ENCODE assay signal across 21 mouse cellular contexts in genomic region chr9:96545410-96545809, GRCm38 (mm10). TPM values are rescaled to one million over a fixed set of nuclear protein-coding genes. Genes with fewer than 3 reads are reported as not detected.
DNase-seq lines count a peak whose midpoint lies in the region; ATAC-seq lines count a peak whose summit lies in the region.
"Had no signal": no experiment of that assay in that cellular context is flagged by ENCODE, and none has a peak within 500 bp of the region (broad histone marks: within the 10 kb centered on the region; RNA-seq: fewer than 3 reads in every experiment).

No protein-coding gene starts in this region.

- H3K36me3 ChIP-seq in hindbrain, embryonic 14.5 days (replicated peaks; ENCODE audit: control insufficient read depth, insufficient read depth), result peaks cover 45% of the 10 kb centered on the region
- H3K36me3 ChIP-seq in hindbrain, embryonic 10.5 days, result peaks cover 29% of the 10 kb centered on the region

- 0 out of 2 replicates have a peak, but pooled peaks have one; percentile 27 for ATAC-seq in hindbrain, embryonic 14.5 days (ENCODE audit: low FRiP score)
- ATAC-seq: forebrain, embryonic 15.5 days; hindbrain, postnatal 0 days; intestine, postnatal 0 days had no signal

- no peak overlapping the region for H3K27ac ChIP-seq in hindbrain, embryonic 14.5 days
- H3K27ac ChIP-seq in hindbrain, embryonic 10.5 days, result no peak overlapping the region
- H3K27ac ChIP-seq: embryonic facial prominence, embryonic 12.5 days; forebrain, embryonic 15.5 days; heart, embryonic 13.5 days; hindbrain, embryonic 12.5 days; hindbrain, postnatal 0 days had no signal

- DNase-seq in hindbrain, embryonic 14.5 days (ENCODE audit: low spot score), result no peak
- DNase-seq in hindbrain, embryonic 10.5 days (ENCODE audit: low spot score), result no peak
- peak; percentile 52 for DNase-seq in right cerebral cortex, adult 18-20 months
- DNase-seq in right cerebral cortex, postnatal 14 days, result no peak
- DNase-seq in brain, adult 2 months (ENCODE audit: low read depth, low spot score), result peak; percentile 71
- no peak for DNase-seq in cerebellum, postnatal 36 days
- DNase-seq: adrenal gland, adult 2 months; adrenal gland, postnatal 36 days; cerebellum, adult 11 months; cerebellum, adult 8-10 months; cerebellum, postnatal 14 days; gastrocnemius, postnatal 14 days; heart, postnatal 36 days had no signal

- WGBS in hindbrain, embryonic 14.5 days, result 91% methylated on average over 13 of the region's 13 CpGs
- 95% methylated on average over 13 of the region's 13 CpGs for WGBS in hindbrain, embryonic 10.5 days

- H3K27me3 ChIP-seq in hindbrain, embryonic 14.5 days (ENCODE audit: control insufficient read depth, insufficient read depth, low read length), result no peaks in the 10 kb centered on the region
- H3K27me3 ChIP-seq in hindbrain, embryonic 10.5 days (ENCODE audit: insufficient read depth, poor library complexity, severe bottlenecking), result no peaks in the 10 kb centered on the region
- H3K27me3 ChIP-seq: embryonic facial prominence, embryonic 12.5 days; forebrain, embryonic 15.5 days; heart, embryonic 13.5 days; hindbrain, embryonic 12.5 days had no signal

- no peak overlapping the region for H3K4me2 ChIP-seq in hindbrain, embryonic 14.5 days (replicated peaks)
- H3K4me2 ChIP-seq: embryonic facial prominence, embryonic 12.5 days; forebrain, embryonic 15.5 days; heart, embryonic 13.5 days; hindbrain, embryonic 12.5 days had no signal

- H3K4me1 ChIP-seq in hindbrain, embryonic 14.5 days (replicated peaks; ENCODE audit: control insufficient read depth, insufficient read depth, low read length), result no peaks in the 10 kb centered on the region
- 0 out of 2 replicates have a peak, but pooled peaks cover 6% of the 10 kb centered on the region for H3K4me1 ChIP-seq in hindbrain, embryonic 10.5 days (replicated peaks)
- H3K4me1 ChIP-seq: embryonic facial prominence, embryonic 12.5 days; hindbrain, embryonic 12.5 days had no signal

- no peaks in the 10 kb centered on the region for H3K9me3 ChIP-seq in hindbrain, embryonic 14.5 days (ENCODE audit: control insufficient read depth, low read length)
- H3K9me3 ChIP-seq in hindbrain, embryonic 10.5 days, result no peaks in the 10 kb centered on the region
- H3K9me3 ChIP-seq: embryonic facial prominence, embryonic 12.5 days; forebrain, embryonic 15.5 days; heart, embryonic 13.5 days; hindbrain, embryonic 12.5 days had no signal

- no peak overlapping the region for H3K4me3 ChIP-seq in hindbrain, embryonic 14.5 days (replicated peaks; ENCODE audit: low read length)
- no peak overlapping the region for H3K4me3 ChIP-seq in hindbrain, embryonic 10.5 days
- H3K4me3 ChIP-seq: embryonic facial prominence, embryonic 12.5 days; forebrain, embryonic 15.5 days; heart, embryonic 13.5 days; hindbrain, embryonic 12.5 days had no signal

- no peak overlapping the region for H3K9ac ChIP-seq in hindbrain, embryonic 14.5 days
- H3K9ac ChIP-seq: embryonic facial prominence, embryonic 12.5 days; forebrain, embryonic 15.5 days; heart, embryonic 13.5 days; hindbrain, embryonic 12.5 days had no signal

RNA-seq across cellular contexts. Expression of gene Gm28729, which starts 20.3 kb away (rescaled TPM):
- polyA plus RNA-seq in hindbrain, embryonic 14.5 days (2014; fragmentation: Nextera tagmentation; extraction: Ambion mirVana), result 0.17 and 0.44 TPM in 2 replicates
- 0.07 and 0.37 TPM in 2 replicates for polyA plus RNA-seq in hindbrain, embryonic 10.5 days (2016; fragmentation: Nextera tagmentation; extraction: Ambion mirVana)
- polyA plus RNA-seq: adrenal gland, adult 2 months; embryonic facial prominence, embryonic 12.5 days; forebrain, embryonic 11.5 days; heart, embryonic 13.5 days; heart, postnatal 0 days; intestine, postnatal 0 days had no signal

Comparison
In these comparisons a context has a peak if more than half of its experiments do, and no peak if none do; other contexts are left out.
1. DNase-seq: peak in right cerebral cortex, adult 18-20 months (single experiment) and brain, adult 2 months (single experiment); none in hindbrain, embryonic 14.5 days (single experiment), hindbrain, embryonic 10.5 days (single experiment), right cerebral cortex, postnatal 14 days (single experiment) and cerebellum, postnatal 36 days (0 of 2).